Mouse (Mus musculus): ENCODE measurements at regions not wholly inside any gene's neighbourhood (a gene's known extent, or its start where the extent isn't known, plus 50 kb on each side); places are given as distances from the start of the nearest gene placed in this dataset.

DNA sequence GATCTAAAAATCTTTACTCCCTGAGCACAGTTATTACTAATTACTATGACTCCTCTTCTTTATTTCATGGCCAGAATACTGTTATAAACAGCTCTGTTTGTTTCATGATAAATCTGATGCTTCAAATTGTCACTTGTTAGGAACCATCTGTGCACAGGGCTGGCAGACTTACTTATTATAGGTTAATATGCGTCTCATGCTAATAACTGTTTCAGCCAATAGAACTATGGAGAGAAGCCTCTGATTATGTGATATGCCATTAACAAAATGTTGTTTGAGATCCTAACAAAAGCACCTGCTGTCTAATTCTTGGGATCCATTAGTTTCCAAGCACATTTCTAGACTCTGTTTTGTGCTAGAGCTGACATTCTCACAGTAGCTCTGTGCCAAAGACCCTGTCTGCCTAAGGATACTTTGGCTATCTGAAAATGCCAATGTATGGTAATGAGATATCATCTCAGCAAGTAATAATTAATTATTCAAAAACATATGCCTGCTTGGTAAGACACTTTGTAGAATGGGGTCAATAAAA lies 318.1 kb downstream of the Grb14 start:
- no peak for DNase-seq

DNA sequence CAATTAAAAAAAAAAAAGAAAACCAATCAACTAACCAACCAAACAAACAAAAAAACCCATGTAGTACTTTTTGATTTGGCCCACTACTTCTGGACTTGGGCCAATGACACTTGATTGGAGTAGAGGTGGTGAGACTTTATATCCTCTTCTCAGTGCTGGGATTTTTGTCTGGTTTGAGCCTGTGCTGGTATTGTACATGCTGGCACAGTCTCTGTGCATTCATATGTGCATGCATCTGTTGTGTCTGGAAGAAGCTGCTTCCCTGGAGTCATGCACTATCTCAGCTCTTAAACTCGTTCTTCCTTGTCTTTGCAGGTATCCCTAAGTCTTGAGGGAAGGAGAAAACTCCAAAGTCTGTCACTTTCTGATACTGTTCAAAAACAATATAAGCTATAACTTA lies 328.8 kb downstream of the Grb14 start:
- DNase-seq = no peak

DNA sequence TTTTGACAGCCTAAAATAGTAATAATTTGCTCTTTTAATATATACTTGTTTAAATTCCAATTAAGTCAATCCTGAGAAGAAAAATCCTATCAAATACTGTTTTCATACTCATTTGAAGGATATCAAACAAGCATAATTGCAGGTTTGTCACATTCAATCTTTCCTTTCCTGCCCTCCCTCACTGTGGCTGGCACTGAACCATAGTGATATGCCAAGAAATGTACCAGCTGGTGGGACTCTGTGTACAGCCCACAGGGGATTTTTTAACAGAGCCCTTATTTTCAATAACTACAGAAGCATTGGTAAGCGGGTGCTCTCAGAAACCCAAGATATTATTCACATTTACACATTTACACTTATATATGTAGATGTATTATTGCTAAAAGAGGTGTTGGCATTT lies 333.3 kb downstream of the Grb14 start:
- no peak for DNase-seq

DNA sequence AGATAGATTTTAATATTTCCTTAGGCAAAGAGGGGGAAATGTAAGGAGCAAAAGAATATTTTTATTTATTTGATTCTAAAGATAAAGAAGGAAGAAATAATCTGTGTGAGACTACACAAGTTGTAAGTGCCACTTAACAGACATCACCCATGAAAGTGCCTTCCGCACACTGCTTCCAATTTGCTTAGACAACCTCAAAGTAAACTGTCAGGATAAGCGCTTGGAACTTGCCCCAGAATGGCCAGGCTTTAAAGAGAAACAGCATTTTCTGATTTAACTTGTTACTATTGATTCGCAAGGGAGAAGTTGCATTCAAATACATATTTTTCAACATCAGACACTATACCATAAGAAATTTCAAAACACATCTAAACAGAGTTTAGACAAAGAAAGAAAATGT lies 333.8 kb downstream of the Grb14 start:
- no peak for DNase-seq

DNA sequence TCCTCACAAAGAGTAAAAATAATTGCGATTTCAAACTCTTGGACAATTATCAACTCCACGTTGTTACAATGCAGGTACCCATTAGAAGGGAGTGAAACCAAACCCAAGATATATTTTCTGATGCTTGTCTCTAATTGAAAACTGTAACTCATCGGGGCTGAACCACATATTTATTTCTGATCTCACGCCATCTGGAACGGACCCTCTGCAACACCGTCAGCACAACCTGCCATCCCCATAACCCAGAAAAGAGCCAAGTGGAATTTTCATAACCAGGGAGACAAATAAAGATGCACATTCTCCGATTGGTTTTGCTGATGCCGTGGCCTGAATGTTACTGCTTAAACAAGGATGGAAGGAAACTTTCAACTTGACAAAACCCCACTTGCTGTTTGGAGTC lies 338.0 kb downstream of the Grb14 start:
- DNase-seq = no peak

DNA sequence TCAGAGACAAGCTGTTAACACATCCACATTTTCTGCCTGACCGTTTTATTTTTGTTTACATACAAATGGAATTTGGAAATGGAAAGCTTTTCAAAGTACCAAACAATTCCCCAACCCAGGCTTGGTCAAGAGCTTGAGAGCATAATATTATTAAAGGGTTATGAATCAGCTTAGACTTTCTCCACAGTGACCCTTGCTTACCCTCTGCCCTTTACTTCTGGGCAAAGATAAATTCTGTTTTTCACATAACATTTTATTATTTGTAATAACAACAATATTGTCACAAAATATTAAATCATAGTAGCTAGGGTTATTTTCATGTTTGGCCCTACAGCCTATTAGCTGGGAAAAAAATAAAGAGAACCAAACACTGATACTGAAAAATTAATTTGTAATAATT lies 375.2 kb downstream of the Grb14 start:
- no peak for DNase-seq

DNA sequence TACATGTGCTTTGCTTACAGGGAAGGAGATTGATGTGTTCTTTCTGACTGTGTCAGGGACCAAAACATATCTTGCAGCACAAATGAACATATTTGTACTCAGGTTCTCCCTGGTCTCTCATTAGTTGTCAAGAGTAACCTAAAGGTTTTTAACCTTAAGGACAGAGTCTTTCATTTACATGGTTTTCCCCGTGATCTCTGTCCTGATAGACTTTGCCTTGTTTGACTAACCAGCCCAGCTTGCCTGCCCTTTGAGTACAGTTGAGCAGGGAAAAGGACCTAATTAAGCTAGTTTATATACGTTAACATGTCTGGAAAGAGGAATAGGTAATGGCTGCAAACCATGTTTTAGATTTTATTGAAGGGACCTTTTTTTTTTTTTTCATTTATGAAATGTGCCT lies 407.9 kb downstream of the Grb14 start:
- DNase-seq = no peak

DNA sequence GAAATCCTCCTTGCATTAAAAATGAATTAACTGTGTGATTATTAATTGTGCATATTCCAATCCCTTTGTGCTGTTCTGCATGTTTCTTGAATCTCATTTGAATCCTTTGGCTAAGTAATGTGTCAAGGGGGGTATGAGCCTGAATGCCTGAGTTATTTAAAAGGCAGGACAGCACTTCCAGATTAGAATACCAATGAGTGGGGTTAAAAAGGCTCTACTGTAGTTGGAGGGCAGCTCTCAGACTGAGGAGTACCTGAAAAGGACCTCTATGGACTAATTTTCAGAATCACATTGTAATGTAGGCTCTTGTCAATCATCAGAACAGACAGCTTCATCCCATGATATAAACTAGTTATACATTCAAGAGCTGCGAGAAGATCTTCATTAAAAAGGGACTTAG lies 417.9 kb downstream of the Grb14 start:
- DNase-seq = no peak

DNA sequence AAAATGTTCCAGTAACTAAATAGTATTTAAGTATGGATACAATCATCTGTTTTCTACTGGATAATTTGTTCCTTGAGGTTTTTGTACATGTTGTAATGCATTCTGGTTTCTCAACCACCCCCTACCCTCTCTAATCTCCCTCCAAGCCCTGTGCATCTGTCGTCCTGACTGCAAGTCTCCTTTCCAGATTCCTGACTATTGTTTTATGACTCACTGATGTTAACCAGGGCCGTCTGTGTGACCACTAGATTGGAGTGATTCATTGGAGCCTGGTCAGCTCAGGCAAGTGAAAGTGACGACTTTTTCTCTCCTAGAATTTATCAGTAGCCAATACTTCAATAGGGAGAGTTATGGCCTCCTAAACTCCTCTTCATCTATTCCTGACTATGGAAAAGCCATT lies 442.5 kb downstream of the Grb14 start:
- no peak for DNase-seq

DNA sequence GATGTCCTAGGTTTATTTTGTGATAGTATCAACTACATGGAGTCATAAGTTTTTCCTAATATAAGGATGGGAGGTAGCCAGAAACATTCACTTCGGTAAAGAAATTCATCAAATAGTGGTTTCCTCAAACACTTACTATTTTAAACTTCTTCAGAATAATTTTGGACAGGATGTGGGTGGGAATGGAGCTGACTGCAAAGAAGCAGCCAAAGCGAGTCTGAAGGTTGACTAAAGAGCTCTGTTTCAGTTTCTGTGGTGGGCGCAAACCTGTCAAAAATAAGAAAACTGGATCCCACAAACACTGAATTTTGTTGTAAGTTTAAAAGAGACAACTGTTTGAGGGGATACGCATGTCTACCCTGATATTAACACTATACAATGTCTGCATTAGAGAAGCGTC lies 438.2 kb upstream of the Fign start:
- DNase-seq = peak; percentile 10

DNA sequence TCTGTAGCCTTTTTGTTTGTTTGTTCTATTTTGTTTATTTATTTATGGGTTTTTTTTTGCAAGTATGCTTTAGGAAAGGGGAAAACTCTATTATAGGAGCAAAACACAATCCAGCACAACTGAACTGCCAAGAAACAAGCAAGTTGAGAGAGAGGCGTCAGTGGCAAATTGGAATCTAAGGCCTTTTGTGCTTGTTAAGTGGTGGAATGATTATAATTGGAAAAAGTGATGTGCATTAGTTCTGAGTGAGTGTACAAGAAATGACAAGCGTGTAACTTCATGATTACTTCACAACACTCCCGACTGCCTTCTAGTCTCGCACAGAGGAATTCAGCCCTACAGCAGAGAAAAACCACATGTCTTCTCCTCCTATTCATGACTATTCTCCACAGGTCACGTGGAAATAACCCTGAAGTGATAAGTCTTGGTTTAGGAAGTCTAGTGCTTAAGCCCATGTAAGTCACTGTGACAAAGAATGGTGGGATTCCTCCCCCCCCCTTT lies 437.6 kb upstream of the Fign start:
- no peak for DNase-seq

DNA sequence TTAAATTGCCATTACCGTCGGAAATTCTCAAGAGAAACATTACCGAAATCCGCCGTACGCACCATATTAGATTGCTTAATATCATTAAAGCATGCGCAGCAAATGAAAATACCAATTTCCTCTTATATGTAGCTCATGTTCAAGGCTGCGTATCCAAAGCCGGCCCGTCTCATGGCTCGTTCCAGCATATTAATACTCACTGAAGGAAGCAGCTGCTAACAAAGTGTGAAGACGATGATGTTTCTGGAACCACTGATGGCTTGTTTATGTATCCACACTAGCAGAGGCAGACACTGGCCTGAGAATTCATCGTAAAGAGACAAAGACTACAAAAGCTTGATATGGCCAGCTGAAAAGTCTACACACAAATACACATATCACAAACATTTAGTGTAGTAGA lies 437.0 kb upstream of the Fign start:
- DNase-seq = no peak

DNA sequence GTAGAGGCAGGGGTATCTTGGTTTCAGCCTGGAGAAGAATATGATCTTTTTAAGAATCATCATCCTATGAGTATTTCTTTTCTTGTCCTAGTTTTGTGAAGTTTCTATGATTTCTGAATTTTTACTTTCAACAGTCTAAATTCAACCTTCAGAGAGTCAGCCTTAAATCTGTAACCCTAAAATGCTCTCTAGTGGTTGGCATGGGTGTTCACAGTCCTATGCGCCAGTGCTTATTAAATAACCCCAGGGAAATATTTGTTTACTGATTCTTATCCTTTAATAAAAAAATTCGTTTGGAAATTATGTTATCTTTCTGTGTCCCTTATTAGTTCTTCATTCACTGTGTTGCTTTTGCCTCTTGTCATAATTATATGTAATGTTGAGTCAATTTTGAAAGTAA lies 436.5 kb upstream of the Fign start:
- no peak for DNase-seq

DNA sequence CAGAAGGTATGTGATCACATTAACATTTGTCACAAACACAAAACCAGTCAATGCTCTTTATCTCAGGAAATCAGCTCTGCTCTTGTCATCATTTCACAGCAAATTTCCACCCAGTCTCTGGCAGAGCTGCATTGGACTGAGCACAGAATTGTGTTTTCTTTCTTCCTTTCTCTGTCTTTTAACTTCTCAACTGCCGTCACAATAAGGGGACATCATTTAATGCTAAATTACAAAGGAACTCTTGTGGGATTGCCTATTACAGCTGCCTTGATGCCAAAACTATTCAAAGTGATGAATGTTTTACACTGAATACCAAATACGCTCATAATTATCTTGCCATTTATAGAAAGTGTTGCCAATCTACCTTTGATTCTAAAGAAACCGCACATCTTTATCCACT lies 424.9 kb upstream of the Fign start:
- no peak for DNase-seq

DNA sequence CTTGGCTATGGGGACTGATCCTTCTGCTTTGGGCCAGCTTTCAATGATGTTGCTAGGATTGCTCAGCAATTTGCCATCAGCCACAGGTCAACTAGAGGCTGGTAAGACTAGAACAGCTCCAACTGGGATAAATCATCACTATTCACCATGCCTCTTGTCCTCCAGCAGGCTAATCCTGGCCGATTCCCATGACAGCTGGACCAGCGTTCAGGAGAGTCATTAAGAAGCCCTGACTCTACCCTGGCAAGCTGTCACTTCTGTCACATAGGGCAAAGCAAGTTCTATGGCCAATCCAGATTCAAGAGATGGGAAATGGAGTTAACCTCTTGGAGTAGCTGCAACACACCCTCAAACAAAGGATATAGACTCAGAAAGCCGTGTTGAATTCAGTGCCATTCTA lies 424.4 kb upstream of the Fign start:
- no peak for DNase-seq

DNA sequence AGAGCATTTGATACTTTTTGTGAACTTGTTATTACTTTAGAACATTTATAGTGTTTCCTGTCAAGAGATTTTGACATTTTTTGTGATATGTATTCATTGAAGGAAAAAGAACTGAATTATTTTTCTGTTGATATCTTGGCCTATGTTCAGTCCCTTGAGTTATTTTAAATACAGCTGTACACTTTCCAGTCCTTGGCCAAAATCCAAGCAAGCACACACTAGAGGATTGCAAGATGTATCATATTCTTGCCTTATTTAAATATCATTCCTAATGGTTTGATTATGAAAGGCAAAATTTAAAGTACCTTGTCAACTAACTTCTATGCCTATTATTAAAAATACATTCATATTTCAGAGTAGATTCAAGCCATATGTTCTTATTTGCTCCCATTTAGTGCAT lies 397.9 kb upstream of the Fign start:
- no peak for DNase-seq

DNA sequence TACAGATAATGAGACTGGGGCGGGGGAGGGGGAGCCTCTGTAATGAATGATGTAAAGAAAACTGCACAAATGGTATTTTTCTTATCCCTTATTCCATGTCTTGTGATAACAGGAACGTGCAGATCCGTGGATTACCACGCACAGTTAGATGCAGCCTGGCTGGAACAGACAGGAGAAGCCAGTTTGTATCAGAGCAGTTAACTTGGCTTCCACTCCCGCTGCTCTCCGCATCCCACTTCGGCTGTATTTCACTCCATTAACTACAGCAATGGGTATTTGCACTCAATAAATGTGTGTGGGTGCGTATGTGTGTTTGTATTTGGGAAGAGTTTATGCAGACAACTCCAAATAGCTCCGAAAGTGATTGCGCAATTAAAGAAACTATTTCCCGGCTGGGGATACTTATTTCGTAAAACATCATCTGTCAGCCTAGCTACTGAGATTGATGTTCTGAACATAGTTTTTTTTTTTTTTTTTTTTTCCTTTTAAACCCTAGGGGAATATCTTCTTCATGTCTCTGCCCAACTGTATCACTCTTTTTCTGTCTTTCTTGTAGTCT lies 368.7 kb upstream of the Fign start:
- no peak for DNase-seq

DNA sequence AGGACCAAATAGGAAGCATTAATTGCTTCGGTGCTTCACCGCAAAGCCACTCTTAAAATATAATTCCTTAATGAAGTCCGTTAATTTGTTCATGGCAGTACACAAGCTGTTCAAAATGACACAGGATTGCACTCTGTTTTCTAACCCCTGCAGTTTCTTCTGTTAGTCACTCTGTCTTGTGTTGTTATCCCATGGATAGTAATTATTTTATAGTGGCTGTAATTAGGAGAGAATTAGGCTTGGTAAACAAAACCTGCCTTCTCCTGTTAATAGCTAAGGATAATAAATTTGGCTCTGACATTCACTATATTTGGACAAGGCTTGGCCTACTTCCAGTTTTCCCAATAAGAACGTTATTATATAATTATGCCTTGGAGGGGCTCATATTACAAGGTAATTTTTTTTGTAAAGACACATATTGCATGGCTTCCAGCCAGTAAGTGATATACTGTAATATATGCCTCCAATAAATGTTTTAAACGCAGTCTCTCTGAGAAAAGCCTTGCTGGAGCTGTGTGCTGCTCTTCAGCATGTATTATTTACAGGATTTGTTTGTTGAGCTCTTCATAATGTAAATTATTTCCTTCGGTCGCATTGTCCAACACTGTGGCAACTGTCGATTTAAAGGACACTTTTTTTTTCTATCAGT lies 364.8 kb upstream of the Fign start:
- DNase-seq = no peak

DNA sequence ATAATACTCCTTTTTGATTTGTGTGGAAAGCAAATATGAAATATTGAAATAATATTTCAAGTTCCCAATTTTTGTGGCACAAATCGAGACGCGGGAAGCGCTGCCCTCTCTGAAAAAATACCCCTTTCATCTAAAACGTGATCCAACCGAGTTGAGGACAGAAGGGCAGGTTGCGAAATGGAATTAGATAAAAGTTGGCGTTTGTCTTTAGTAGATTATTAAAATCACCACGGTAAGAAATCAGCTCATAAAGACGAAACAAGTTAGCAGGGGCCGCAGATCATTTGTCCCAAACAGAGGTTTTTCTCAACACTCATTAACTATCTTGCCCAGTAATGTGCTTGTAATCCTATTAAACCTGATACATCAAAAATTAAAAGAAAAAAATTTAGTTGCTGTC lies 364.2 kb upstream of the Fign start:
- no peak for DNase-seq

DNA sequence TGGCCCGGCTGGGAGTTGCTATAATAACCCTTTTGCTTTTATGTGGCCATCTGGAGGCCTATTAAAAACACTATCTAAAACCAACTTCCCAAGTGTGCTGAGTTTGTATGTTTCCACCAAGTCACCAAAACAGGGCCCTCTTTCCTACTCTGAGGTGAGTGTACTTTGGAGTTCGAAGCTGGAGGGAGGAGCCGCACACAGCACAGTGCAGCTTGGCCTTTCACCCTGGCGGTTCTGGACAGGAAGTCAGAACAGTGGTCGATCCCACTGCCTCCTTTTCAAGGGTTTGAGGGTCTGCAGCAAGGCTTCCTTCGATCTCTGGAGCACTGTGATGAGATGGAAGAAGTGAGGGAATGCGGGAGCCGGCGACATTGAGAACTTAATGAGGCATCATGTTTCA lies 363.8 kb upstream of the Fign start:
- DNase-seq = no peak

DNA sequence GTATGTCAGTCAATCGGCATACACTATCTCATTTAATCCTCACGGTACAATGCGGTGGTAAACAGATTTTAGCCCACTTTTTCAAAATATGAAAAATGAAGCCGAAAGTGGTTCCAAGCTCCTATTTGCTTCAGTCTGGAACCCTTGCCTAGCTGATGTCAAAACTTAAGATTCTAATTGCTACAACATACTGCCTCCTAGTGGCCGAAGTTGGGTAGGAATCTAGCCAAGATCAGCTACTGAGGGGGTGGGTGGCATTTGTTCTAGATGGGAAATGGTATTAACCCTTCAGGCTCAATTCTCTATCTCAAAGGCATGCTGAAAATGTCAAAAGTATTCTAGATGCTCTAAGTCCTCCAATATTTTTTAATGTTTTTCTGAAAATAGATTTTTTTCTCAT lies 360.3 kb upstream of the Fign start:
- DNase-seq = peak; percentile 8

DNA sequence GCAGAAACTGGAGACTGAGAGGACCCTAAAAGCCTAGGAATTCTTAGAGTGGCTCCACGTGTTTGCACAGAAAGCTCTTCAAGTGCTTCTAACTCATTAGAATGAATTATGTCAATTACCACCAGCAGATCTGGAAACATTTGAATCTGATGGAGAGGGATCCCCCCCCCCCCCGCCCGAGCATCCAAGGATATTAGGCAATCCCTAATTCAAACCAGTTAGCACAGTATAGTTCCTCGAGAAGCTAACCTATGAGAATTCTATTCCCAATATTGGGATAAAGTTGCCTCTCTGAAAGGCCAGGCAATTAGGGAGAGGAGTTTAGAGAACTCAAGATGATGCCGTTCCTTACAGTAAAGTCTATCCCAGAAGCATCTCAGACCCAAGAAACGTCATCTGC lies 354.9 kb upstream of the Fign start:
- no peak for DNase-seq

DNA sequence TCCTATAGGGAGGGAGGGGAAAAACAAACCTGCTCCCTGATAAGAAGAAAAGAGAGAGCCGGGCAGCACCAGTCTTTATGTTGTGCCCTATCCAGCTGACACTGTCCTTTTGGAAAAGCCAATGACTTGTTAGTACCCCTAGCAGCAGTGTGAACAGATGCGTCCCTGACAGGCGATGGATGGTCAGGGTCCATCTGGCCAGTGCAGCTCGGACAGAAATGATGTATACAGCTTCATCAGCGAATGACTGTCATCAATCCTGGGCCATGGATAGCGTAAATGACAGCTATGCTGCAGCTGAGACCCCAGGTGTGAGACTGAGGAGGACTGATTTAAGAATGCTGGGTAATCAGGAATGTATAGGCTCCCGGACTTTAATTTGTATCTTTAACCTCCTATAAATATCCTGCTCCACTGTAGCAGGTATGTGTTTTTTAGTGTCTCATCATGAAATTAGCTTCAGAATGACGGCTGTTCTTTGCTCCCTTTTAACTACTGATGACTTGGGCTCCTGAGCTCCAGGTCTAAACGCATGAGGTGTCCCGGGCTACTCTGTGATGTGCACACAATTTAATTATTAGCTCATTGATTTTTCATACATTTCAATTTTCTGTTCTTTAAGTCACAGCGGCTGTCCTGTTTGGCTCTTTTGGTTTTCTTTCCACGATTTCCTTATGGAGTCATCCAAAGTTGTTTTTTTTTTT lies 353.9 kb upstream of the Fign start:
- no peak for DNase-seq

DNA sequence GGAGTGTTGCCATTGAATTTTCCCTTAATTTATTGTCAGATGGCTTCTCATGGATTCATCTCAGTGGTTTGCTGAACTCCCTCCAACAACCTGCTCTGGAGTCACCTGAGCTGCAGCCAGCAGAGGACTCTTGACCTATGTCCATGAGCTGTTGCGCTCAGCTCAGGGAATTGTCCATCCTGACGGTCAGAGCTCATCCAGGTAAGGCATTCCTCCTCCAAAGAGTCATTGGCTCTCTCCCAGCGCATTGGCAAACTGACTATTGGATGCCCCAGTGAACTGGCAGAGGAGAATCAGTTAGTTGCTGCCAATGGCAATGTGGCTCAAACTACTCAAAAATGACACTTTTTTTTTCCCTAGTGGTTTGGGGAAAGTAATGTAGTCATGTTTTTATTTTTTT lies 345.3 kb upstream of the Fign start:
- DNase-seq = no peak
